Mouse (Mus musculus) spleen, adult 2 months (tissue): ENCODE results near the gene Zfp354a.

Experiments used
- CTCF ChIP-seq: fragments of 200-500 bp; IDR thresholded peaks from 2 replicates; pipeline ENCODE4 v1.5.1; 2011; ENCODE audit warnings: mild to moderate bottlenecking, inconsistent platforms; ENCODE audit not compliant: insufficient read depth, insufficient read length, insufficient replicate concordance; ENCODE audit errors: extremely low read depth
- POLR2A ChIP-seq: fragments of 200-500 bp; IDR thresholded peaks from 2 replicates; pipeline ENCODE4 v1.6.1; 2011; ENCODE audit warnings: low read depth, low read length, inconsistent platforms

DNA sequence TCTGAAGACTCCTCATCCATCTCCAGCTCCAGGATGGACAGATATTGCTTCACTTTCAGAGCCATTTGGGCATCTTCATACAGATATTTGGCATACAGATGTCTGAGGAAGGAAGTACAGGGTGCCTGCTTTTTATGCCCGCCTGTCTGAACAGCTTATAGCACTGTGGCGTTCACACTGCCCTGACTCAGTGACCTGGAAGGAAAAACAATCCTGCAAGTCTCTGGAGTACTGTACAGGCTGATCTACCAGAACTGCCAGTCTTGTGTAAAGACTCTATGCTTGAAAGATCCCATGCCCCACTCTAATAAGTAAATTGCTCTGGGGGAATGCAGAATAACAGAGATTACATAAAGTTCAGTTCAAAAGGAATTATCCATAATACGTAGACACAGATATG is 51.6 kb downstream of the Zfp354a start:
- TF ChIP-seq CTCF: no peak
- TF ChIP-seq POLR2A: no peak
